Mouse (Mus musculus): ENCODE measurements at regions not wholly inside any gene's neighbourhood (a gene's known extent, or its start where the extent isn't known, plus 50 kb on each side); places are given as distances from the start of the nearest gene placed in this dataset.

DNA sequence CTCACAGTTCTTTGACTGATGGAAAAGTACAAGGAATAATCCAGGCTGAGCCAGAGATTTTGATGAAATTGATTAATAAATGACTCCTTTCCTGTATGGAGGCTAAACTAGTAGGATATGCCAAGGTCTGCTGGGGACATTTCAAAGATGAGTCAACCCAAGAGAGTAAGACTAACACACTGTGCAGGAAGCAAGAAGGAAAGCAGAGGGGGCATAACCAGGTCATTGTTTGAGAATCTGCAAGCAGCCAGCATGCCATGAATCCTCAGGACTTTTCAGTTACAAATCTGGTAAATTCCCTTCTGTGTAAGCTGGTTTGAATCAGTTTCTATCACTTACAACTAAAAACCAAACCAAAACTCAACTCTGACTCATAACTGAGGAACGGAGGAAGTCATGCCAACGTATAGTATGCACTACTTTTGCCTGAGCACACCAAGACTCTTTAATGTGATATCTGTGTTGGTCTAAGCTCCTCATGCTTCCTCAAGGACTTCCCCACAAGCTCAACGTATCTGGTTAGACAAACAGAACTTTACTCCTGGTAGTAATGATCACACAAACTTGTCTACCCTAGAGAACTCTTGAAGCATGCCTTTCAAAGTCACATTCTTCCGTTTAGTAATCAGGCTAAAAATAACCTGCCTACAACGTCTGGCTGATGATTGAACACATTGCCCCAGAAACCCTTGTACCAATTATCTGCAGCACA lies 314.0 kb upstream of the Adamts9 start:
- DNase-seq (ENCODE audit: inconsistent ontology term) = peak; percentile 63

DNA sequence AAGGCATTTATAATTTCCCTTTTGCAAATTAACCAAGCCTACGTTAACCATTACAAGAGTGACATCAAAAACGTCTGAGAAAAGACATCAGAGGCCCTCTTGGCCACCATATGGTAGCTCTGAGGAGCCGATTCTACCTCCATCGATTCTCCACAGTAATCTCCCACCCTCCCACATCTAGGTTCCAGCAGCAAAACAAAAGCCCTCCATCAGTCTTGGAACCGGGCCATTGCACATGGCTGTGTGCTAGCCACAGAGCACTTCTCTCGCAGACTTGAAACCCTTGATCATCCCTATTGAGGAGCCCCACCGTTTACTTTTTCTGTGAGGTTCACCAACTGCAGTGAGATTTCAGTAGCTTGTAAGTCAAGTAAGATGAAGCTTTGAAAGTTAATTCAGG lies 310.5 kb upstream of the Adamts9 start:
- DNase-seq (ENCODE audit: inconsistent ontology term) = no peak

DNA sequence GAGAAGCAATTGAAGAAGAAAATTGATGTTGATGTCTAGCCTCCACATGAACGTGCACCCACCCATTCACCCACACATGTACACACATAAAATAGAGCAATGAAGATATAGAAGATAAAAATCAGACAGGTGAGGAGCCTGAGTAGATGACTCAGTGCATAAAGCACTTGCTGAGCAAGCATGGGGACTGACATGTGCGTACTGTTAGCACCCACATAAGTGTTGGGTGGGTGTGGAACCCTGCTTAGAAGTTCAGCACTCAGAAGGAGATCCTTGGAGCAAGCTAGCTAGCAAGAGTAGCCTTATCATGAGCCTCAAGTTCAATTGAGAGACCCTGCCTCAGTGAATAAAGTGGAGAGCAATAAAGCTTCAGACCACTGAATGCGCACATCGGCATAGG lies 305.7 kb upstream of the Adamts9 start:
- no peak for DNase-seq (ENCODE audit: inconsistent ontology term)

DNA sequence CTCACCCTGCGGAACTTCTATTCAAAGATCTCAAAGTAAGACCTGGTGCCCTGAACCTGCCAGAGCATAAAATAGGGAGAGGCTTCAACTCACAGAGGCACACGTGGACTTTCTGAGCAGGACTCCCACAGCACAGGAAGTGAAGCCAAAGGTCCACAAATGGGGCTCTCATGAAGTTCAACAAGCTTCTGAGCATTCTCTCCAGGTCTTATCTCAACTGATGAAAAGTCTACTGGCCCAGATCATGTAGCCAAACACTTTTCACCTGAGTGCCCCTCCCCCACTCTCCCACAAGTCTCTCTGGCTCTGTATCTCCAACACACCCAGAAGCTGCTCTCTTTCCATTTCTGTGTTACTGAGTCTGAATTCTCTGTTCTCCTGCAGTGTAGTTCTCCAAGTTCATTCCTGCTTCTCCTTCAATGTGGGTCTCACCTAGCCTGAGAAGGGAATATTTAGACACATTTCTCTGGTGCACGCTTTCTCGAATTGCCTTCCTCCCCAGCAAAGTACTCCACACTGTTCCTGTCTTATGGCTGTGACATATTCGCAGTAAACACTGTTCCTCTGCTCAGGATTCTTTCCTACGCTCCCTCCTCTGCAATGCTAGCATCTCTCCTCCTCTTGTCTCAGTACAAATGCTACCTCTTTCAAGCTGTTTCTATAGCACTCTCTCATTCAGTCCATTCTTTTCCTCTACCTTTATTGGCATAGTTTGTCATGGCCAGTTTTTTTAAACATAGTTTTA lies 303.4 kb upstream of the Adamts9 start:
- DNase-seq (ENCODE audit: inconsistent ontology term) = no peak

DNA sequence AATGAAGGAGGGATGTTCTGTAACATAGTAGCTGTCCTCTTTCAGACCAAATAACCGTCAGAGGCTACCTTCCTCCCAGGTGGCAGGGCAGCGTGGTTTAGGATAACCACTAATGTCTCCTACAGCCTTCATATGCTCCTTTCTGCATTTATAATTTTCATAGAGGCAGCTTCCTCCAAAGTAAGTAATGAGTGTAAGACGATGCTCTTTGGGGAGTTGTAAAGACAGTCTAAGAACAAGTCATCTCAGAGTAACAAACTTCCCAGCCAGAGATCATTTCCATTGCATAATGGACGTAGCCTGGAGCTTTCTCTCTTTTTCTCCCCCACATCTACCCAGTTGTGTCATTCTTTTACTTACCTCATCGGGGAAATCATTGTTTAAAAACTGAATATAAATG lies 292.3 kb upstream of the Adamts9 start:
- no peak for DNase-seq (ENCODE audit: inconsistent ontology term)

DNA sequence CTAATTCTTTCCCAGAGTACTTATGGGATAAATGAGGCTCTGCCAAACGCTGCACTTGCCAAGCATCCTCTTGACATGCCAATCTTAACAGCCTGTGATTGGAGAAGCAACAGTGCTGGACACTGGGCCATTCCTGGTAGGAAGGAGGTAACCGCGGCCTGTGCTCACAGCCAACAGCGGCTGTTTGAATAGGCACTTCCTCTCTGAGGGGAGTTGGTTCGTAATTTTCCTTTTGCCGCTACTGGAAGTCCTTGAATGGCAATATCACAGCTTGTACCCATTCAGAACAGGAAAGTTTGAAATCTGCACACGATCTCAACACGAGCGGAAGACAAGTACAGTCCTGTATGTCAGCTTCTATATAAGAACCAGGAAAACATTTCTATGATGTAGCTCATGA lies 289.3 kb upstream of the Adamts9 start:
- DNase-seq (ENCODE audit: inconsistent ontology term) = peak; percentile 16

DNA sequence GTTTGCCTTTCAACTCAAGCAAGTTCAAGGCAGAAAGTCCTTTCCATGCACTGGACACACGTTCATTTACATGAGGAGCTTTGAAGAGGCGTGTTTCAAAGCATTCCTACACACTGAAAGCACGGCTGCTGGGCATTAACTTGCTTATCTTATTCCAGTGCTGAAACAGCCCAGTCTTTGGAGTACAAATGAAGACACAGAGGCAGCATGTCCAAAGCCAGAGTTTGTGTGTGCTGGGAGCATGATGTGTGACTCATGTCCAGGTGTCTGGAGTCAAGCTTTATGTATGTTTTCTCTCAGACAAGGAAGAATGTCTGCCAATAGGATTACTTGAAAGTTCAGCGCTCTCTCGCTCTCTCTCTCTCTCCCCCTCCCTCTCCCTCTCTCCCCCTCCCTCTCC lies 287.2 kb upstream of the Adamts9 start:
- DNase-seq (ENCODE audit: inconsistent ontology term) = no peak

DNA sequence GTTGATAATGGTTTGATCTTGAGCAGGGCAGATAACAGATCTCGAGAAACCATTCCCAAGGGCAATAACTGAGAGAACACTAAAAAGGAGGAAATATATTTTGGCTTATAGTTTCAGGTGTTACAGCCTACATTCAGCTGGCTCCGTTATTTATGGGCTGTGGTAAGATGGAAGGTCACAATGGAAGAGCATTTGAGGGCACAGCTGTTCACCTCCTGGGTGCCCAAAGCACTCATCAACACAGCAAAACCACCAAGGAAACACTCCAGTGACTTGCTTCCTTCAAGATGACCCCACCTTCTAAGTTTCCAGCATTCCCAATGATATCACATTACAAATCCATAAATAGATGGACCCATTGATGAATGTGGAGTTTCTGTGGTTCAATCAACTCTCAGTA lies 286.0 kb upstream of the Adamts9 start:
- DNase-seq (ENCODE audit: inconsistent ontology term) = no peak

DNA sequence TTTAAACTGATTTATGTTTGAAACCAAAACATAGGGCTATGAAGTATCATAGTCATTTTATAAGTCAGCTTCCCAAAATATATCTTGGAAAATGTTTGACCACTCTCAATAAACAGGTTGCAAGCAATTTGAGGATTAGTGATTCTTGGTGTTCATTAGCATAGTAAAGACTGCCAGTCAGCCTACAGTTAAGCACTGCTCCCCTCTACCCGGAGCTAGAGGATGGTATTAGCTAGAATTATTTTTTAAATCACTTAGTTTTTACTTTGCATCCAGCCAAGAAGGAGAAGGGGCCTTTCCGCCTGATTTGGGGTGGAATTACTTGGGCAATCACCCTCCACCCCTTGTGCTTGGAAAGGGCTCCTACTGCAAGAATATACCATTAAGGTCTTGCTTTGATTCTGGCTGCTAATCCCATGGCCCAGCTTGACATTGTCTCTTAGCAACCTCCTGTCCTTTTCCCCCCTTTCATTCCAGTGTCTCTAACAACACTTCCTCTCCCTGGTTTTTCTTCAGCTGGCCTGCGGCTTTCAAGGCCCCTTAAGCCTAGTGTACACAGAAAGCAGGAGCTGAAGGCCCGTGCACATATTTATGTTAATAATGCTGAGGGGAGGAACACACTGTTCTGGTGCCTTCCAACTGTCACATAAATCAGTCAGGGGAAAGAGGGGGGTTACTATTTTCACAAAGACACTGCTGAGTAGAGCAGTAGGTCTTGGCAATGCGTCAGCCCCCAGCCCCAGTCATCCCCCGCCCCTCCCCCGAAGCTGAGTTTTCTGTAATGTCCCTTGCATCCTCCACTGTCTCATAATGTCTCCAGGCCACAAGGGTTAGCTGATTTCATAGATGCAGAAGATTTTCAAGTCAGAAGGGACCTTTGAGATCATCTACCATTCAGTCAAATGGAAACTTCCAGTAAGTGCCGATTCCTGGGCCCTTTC lies 280.6 kb upstream of the Adamts9 start:
- DNase-seq (ENCODE audit: inconsistent ontology term) = no peak

DNA sequence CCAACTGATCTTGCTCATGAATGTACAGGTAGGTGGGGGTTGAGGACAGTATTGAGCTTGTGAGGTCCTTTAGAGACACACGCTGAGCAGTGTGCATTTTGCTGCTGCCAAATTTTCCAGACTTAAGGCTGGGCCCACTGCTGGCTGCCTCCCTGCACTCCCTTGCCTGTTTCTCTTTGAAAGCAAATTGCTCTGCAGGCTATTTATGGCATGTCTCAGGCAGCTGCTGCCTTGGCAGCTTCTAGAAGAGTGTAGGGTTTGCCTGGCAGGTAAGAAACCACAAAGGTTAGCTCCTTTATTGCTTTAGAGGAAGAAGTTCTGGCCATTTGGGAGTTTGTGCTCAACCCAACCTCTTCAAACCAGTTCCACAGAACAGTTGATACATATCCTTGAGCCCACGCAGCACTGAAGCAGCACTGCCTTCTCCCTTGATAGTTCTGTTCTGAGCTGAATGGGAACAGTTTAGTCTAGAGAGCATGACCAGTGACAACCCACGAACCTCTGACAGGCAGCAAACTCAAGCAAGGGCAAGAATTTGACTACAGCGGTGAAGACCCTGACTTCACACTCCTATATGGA lies 274.8 kb upstream of the Adamts9 start:
- no peak for DNase-seq (ENCODE audit: inconsistent ontology term)

DNA sequence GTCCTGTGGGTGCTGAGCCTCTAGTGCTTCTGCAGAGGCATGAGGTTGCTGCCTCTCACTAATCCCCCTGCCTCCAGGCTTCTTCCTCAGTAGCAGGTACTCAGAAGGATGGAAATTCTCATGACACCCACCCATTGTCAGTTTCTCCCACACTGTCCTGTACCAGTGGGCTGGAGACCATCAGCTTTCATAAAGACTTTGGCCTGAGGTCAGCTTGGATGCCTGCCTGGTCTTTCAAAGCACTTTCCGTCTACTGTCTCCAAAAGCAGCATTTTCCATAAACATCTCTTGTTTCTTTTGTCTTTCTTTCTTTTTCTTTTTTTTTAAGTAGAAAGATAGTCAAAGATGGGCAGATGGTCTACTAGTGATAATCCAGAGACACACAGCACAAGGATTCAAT lies 257.6 kb upstream of the Adamts9 start:
- DNase-seq (ENCODE audit: inconsistent ontology term) = no peak

DNA sequence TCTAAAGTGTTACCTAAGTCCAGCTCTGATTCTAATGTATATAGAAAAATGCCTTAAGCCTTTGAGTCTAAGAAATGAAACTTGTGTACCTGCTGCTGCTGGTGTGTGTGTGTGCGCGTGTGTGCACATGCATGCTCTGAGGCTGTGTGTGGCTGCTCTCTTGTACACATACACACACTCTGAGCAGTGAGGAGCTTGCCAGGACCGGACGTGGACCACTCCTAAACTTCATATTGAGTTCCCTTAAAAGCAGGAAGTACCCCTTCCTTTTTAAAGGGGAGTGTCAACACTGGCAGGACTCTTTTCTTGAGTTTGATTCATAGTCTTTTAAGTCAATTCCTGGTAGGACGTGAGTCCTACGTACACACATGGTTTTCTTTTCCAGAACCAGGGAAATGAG lies 251.4 kb upstream of the Adamts9 start:
- DNase-seq (ENCODE audit: inconsistent ontology term) = no peak

DNA sequence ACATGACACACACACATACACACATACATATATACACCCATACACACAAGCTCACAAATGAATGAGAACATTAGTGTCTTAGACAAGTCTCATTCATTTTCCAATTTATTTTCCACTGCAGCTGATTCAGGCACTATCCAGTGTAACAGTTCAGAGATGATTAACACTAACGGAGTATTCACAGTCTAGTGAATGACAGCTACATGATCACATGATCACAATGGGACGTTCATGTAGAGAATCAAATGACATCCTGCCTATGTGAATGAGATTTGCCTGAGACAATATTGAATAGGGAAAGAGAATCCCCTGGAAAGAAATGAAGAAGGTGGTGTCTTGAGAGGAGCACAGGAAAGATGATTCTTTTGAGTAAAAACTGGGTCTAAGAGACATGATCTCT lies 249.7 kb upstream of the Adamts9 start:
- DNase-seq (ENCODE audit: inconsistent ontology term) = no peak

DNA sequence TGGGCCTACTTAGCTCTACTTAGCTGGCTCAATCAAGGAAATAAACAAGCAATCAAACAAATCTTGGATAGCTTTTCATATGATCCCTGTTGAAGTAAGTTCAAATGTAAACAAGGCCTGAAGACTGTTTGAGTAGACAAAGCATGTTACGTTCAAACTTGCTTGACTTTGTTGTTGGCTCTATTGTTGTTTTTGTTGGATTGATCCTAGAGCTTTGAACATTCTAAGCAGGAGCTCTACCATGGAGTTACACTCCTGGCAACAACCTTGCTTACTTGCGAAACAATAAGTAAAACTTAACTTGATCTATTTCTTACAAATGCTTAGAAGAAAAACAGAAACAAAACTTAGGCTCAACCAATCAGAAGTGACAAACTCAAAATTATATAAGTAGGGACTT lies 247.7 kb upstream of the Adamts9 start:
- no peak for DNase-seq (ENCODE audit: inconsistent ontology term)

DNA sequence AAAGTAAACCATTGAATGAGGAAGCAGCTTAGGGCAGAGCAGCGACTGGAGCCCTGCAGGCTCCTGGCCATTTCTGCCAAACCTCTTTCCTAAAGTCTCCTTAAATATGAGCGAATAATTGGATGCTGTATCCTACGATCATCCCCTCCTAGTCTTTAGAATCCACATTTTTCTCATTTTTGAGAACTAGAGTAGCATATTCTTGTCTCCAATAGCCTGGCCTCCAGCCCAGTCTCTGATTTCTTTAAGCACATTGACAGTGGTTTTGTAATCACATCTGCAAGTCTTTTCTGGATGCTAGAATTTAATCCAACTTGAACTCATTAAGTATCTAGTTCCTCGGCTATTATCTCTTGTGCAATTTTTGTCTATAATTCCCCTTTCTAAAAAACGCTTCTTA lies 225.2 kb upstream of the Adamts9 start:
- no peak for DNase-seq (ENCODE audit: inconsistent ontology term)

DNA sequence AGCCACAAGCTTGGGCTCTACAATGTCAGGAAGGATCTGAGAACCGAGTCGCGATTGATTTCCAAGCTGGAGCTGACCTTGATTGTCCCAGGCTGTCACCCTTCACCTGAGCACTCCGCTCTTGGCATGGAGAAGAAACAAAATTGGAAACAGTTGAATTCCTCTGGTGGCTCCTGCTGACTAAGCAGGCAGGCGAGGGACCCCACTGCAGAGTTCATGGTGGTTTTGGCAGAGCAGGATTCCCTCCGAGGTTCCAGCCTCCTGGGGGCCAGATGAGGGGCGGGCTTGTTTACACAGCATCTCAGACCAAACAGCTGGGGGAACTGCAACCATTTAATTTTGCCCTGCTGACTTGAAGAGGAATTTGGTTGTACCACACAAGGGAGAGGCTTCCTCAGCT lies 224.0 kb upstream of the Adamts9 start:
- peak; percentile 14 for DNase-seq (ENCODE audit: inconsistent ontology term)

DNA sequence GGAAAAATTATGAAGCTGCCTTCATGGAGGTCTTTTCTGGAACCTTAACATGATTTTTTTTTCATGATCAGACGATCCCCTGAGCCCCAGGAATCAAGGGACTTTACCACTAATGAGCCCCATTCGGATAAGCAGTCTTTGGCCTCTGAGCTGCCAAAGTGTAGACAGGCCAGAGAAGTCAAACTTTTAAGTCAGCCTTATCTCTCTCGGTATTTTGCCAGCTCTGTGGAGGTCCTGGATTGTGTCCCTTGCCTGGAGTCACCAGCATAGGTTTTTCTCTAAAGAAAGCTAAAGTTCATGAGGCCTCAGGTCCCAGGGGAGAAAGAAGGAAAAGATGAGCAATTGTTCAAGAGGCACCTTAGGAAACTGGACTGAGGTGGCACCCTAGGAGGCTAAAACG lies 222.7 kb upstream of the Adamts9 start:
- DNase-seq (ENCODE audit: inconsistent ontology term) = no peak

DNA sequence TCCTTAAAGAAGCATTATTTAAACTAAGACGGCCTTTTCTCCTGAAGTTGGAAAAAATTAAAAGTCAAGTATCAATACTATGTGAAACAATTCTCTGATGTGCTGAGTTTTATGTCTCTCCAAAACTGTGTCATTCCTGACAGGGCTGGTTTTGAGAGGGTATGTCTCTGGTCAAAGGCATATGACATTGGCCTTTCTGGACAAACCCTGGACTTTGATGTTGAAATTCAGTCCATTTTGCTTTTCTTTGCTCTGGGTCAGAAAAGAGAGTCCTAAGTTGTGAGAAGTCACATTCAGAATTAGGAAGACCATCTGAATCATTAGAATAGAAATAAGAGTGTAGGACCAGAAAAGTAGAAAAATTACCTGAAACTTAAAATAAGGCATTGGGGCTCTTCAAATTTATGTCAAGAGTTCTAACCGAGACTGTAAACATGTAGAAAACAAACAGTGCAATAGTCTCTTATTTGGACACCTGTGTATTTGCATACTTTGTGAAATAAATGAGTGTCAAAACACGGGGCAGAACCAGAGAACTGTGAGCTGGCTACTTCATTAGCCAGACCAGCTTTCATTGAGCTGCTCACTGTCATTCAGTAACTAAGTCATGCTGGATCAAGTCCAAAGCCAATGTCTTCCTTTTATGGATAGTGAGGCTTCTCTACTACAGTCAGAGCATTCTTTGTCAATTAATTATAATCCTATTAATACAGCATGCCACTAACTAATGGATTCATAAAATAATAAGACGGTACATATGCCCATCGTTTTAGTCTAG lies 209.3 kb upstream of the Adamts9 start:
- no peak for DNase-seq (ENCODE audit: inconsistent ontology term)

DNA sequence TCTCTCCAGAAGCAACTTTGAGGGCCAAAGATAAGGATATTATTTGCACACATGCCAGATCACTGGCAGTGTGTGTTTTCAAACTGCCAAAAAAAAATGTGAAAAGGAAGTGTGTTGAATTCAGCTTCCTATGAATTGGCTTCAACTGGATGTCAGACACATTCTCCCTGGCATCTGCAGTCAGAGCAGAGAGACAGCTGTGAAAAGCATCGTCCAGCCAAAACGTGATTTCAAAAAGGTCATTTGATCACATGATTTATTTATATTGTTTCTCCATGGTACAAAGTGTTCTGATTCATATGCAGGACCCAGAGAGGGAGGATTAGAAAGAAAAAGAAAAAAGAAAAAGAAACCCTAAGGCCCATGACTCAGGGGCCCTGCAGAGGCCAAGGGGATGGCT lies 207.2 kb upstream of the Adamts9 start:
- DNase-seq (ENCODE audit: inconsistent ontology term) = no peak

DNA sequence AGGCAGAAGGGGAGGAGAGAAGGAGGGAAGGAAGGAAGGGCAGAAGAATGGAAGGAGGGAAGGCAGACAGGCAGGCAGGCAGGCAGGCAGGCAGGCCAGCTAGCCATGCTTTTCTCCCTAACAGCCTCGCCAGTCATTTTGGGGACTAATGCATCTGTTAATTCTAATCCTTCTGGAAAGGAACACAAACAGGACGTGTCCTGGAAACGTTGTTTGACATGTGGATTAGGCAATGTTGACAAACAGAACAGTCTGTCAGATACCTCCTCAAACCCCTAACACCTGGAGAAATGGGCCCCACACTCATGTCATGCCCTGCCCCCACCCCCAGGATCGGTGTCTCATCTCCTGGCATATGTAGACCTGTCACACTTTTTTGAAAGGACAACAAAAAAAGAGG lies 206.7 kb upstream of the Adamts9 start:
- DNase-seq (ENCODE audit: inconsistent ontology term) = no peak

DNA sequence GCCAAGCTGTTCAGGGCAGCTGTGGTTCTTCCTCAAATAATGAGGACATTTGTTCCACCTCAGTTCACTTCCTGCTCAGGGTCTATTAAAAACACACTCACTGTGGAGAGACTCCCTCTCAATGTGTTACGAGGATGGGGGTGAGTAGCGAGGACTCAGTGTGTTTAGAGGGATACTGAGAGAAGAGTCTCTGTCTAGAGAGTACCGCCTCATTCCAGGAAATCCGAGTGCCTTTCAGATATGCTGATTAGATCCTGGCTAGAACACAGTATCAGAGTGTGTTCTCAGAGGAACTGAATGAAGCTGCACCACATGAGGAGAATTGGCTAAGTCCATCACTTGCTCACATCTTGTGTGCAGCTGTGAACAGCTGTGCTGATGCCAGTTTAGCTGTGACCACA lies 197.0 kb upstream of the Adamts9 start:
- peak; percentile 36 for DNase-seq (ENCODE audit: inconsistent ontology term)

Measured in Muller cell, postnatal 12 days (primary cell).